Mouse (Mus musculus): ENCODE results near the gene Capn8.
"Not testable (repeated sequence)": the region's sequence is repeated elsewhere in the genome, so short reads cannot be mapped to it uniquely, and the experiment has no call there.

Gene Capn8

GRCm38 (mm10) chr1:182615465-182615864 is 50.7 kb downstream of the Capn8 start:
- DNase-seq (ENCODE audit: low spot score in 2 of 2), result no peak

- no peak for DNase-seq (ENCODE audit: low spot score in 2 of 2)
Measured at GRCm38 (mm10) chr1:182618200-182618947, 53.6 kb downstream of the Capn8 start.

DNA sequence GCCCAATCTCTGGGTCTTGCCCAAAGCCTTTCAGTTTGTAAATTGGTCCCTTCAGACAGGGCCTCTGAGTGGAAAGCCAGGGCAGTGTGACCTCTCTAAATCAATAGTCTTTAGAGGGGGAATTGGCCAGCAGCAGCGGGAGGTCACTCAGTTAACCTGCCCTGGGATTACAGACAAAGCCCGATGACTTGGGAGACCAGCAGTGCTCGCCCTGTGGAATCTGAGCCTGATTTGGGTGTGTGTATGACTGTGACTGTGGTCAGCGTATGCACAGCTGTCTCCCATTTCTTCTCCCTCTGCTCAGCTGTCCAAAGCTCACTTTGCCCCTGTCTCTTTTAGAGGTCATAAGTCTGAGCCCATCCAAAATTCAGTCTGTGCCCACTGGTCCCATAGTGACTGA is 55.7 kb downstream of the Capn8 start:
- no peak for DNase-seq (ENCODE audit: low spot score in 2 of 2)

- DNase-seq (ENCODE audit: low spot score in 2 of 2), result no peak
Measured at GRCm38 (mm10) chr1:182621256-182621655, 56.4 kb downstream of the Capn8 start.

DNA sequence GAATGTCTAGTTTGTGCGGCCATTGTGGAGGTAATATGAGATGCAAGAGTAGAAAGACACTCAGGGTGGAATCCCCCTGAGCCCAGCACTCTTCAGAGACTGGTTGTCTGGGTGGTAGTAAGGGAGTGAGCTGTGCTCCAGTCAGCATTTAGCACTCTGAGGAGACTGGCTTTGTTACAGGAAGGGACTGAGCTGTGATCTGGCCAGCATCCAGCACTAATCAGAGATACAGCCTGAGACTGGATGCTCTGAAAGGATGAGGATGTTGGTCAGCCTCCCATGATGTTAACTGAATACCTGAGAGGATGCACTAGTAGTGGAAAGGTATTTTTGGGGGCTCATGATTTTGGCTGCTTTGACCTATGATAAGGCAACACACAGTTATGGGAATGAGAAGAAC is 61.4 kb downstream of the Capn8 start:
- no peak for DNase-seq (ENCODE audit: low spot score in 2 of 2)

DNA sequence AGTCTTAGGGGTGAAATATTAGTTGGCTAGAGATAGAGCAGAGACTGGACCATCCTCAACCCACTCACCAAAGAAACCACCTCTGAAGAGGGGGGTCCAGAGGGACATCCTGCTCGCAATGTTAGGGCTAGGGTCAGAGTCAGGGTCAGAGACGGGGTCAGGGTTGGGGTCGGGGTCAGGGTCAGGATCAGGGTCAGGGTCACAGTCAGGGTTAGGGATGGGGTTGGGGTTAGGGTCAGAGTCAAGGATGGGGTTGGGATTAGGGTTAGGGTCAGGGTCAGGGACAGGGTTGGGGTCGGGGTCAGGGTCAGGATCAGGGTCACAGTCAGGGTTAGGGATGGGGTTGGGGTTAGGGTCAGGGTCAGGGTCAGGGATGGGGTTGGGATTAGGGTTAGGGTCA is 64.4 kb downstream of the Capn8 start:
- no peak for DNase-seq (ENCODE audit: low spot score in 2 of 2)

- DNase-seq (ENCODE audit: low spot score in 2 of 2), result no peak
Measured at GRCm38 (mm10) chr1:182633712-182634294, 69.0 kb downstream of the Capn8 start.

DNA sequence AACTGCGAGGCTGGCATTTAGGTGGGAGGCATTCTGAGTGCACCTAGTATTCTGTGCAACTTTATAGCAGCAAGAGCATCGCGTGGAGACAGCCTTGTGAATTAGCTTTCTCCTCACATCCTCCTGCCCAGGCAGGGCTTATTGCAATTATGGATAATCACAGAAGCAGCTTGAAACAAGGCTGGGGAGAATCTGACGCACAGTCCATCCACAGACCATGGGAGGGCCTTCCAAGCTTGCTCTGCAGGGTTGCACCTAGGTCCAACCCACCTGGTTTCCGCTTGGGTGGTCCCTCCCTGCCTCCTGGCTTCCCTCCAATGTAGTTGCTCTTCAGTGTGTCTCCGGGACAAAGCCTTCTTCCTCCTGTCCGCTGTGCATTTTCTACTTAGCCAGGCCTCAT is 74.2 kb downstream of the Capn8 start:
- no peak for DNase-seq (ENCODE audit: low spot score in 2 of 2)

- DNase-seq (ENCODE audit: low spot score in 2 of 2), result no peak
Measured at GRCm38 (mm10) chr1:182639456-182639855, 74.6 kb downstream of the Capn8 start.

GRCm38 (mm10) chr1:182640094-182640493 is 75.3 kb downstream of the Capn8 start:
- DNase-seq (ENCODE audit: low spot score in 2 of 2), result no peak

DNA sequence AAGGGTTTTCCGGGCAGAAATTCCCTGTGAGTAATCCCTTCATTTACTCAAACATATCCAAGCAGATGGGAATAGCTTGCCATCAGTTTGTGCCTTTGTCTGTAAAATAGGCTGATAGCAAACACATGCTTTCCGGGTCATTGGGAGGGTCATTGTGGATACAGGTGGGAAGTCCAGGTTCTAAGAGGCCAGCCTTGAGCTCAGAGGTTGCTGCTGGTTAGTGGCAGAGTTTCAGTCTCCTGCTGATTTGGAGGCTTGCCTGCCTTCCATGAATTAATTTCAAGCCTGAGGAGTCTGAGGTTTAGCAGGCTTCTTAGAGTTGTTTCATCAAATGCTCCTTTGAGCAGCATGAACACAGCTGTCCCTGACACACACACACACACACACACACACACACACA is 78.0 kb downstream of the Capn8 start:
- no peak for DNase-seq (ENCODE audit: low spot score in 2 of 2)

DNA sequence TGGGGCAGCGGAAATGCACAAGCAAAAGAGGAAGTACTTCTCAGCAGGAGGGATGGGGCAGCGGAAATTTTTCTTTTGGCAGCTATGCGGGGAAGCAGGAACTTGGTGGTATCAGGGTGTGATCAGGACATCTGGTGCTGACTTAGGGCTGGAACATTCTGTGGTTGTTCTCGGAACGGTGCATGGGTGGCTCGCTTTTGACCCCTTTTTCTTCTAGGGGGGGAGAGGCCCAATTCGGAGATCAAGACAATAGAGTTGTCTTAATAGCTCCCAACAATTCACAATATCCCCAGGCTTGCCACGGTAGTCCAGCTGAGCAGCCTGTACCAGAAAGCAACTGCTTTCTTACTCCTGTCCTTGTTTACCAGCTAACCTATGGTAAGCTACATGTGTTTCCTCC is 79.6 kb downstream of the Capn8 start:
- DNase-seq (ENCODE audit: low spot score in 2 of 2), result not testable (repeated sequence)

- DNase-seq (ENCODE audit: low spot score in 2 of 2), result no peak
Measured at GRCm38 (mm10) chr1:182645211-182645668, 80.4 kb downstream of the Capn8 start.

DNA sequence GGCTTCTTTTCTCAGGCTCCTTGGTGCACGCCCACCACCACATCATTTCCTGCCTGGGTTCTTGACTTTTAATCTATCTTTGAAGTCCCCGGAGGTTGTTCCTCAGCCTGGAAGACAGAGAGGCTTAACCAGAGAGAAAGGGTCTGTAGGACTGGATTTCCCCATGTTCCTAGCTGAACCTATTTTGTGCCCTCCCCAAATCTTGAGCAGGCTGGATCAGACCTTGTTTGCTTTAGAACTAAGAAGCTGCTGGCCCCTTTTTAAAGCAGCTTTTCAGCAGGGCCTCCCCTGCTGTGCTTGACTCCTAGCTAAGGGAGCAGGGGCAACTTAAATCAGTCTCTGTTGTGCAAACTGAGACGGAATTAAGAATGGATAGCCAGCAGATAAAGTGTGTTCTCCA is 82.0 kb downstream of the Capn8 start:
- no peak for DNase-seq (ENCODE audit: low spot score in 2 of 2)

DNA sequence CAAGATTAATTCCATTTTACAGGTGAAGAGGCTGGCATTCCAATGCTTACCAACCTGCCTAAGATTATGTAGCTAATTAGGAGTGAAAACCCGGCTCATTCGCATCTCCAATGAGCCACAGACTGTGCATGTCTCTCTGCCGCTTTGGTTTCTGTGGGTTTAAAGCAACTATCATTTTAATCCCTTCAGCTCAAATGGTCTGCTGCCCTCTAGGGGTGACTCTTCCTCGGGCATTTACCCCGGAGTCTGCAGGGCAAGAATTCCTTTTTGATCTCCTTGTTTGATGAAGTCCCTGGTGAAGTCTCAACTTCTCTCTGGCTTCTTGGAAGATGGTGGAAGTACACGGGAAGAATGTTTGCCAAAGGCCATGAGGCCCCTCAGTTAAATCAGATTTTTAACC is 93.0 kb downstream of the Capn8 start:
- DNase-seq (ENCODE audit: low spot score in 2 of 2), result peak; percentile 24 to 29

GRCm38 (mm10) chr1:182660365-182660764 is 95.6 kb downstream of the Capn8 start:
- DNase-seq (ENCODE audit: low spot score in 2 of 2), result no peak

DNA sequence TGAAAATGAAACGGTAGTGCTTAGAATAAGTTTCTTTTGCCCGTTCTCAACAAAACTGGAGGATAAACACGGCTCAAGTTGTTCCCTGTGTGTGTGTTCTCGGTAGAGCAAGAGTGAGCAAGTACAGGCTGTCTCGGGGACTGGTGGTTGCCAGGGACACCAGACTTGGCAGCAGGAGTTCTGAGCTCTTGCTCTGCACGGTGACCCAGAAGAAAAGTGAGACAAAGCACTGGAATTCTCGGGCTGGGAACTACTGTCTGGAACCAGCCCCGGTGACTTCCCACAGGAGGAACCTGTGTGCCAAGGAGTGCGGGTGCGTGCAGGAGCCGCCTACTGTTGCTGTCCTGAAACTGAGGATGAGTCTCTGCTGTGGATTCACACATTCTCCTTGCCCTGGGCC is 98.9 kb downstream of the Capn8 start:
- DNase-seq (ENCODE audit: low spot score in 2 of 2), result no peak

GRCm38 (mm10) chr1:182664841-182665240 is 100.0 kb downstream of the Capn8 start:
- DNase-seq (ENCODE audit: low spot score in 2 of 2), result no peak

GRCm38 (mm10) chr1:182667281-182667680 is 102.5 kb downstream of the Capn8 start:
- DNase-seq (ENCODE audit: low spot score in 2 of 2), result no peak

GRCm38 (mm10) chr1:182669741-182670140 is 104.9 kb downstream of the Capn8 start:
- DNase-seq (ENCODE audit: low spot score in 2 of 2), result no peak

DNA sequence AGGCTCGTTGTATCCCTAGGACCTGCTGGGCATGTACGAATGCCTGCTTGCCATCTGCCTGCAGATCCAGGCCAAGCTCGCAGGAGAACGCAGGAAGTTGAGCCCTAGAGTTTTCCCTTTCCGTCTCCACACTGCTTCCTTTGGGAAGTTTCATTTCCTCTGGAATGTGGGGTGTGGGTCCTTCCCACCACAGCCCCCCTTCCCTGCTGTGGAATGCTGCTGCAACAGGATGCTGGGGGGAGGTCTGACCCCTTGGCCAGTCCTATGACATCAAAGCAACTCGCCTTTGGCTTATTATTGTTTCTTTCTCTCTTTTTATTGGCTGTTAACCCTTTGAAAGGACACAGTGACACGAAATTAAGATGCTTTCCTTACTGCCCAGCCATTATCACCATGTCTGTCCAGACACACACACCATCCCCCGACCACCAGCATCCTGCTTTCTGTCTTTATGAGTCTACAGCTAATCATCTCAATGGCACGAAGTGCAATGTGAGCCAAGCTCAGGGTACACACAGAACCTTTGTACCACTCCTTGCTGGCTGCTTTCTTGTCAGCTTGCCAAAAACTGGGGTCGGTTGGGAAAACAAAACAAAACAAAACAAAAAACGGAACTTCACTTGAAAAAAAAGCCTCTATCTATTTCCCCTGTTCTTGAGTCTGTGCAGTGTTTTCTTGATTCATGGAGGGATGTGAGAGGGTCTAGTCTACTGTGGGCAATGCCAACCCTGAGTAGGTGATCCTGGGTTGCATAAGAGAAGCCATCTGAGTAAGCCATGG is 105.9 kb downstream of the Capn8 start:
- DNase-seq (ENCODE audit: low spot score in 2 of 2), result no peak

DNA sequence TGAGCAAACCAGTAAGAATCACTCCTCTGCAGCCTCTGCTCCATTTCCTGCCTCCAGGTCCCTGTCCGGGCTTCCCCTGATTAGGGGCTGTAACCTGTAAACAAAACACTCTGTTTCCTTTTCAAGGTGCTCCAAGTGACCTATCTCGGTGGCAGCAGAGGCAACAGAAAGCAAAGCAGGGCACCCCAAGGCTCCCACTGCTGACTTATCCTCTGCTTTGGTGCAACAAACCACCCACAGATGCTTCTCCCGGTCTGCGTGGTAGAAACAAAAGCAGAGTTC is 106.5 kb downstream of the Capn8 start:
- DNase-seq (ENCODE audit: low spot score in 2 of 2), result no peak

- DNase-seq (ENCODE audit: low spot score in 2 of 2), result no peak
Measured at GRCm38 (mm10) chr1:182675346-182675745, 110.5 kb downstream of the Capn8 start.

Measured in natural killer cell, adult 2 months (primary cell).